Mouse (Mus musculus) CH12.LX (cell line): ENCODE results near the gene Fcgr2b.

ENCODE experiments used
- CTCF ChIP-seq, 2 experiments: IDR thresholded peaks in 1 of 2; conservative IDR thresholded peaks in 1 of 2; 2 replicates each; pipeline ENCODE4 v1.5.1; 2011 to 2012; ENCODE audit warnings: low read depth in 2 of 2, low read length in 2 of 2, improper control_type of control experiment in 1 of 2, inconsistent platforms in 1 of 2, mild to moderate bottlenecking in 1 of 2, moderate library complexity in 1 of 2
- RAD21 ChIP-seq: IDR thresholded peaks from 2 replicates; pipeline ENCODE4 v1.6.1; 2011; ENCODE audit warnings: low read depth, mild to moderate bottlenecking, low read length, improper control_type of control experiment, moderate library complexity

DNA sequence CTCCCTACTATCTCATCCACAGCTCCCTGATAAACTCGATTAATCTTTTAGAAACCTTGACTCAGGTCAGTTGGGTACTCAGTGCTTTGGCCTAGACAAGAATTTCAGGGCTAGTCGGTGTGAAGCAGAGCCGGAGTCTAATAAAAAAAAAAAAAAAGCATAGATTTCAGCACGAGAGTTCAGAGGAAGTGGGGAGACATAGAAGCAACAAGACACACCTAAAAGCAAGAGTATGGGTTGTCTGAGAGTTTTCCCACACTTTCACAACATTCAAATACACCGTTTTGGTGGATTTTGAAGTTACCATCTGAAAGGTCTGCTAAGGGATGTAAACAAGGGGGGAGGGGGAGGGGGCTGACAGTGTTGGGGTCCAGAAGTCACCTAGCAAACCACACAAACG is 28.7 kb upstream of the Fcgr2b start:
- TF ChIP-seq RAD21 (no peak), CTCF (conservative IDR thresholded peaks at IDR 0.05 in 1 of 2, IDR thresholded peaks at IDR 0.05 in 1 of 2; ENCODE audit: low read depth in 2 of 2, low read length in 2 of 2) (no peak)
